Mouse (Mus musculus) C2C12 (cell line): ENCODE data around the gene Iars2. TPM values are rescaled to one million over a fixed set of nuclear protein-coding genes. Genes with fewer than 3 reads are reported as not detected.

Experiments
- H3K27me3 ChIP-seq: one replicate; pipeline ENCODE4 v1.6.1; 2011; ENCODE audit not compliant: control insufficient read depth, insufficient read depth, insufficient read length
- H3K36me3 ChIP-seq: one replicate; pipeline ENCODE4 v1.6.1; 2011; ENCODE audit not compliant: control insufficient read depth, insufficient read depth
- H3K4me3 ChIP-seq: one replicate; pipeline ENCODE4 v1.5.1; 2011; ENCODE audit warnings: mild to moderate bottlenecking, control low read depth; ENCODE audit not compliant: poor library complexity, insufficient read depth, severe bottlenecking
- H3K79me2 ChIP-seq: one replicate; pipeline ENCODE4 v1.6.1; 2011; ENCODE audit not compliant: control insufficient read depth, insufficient read depth
- H3K79me3 ChIP-seq: one replicate; pipeline ENCODE4 v1.6.1; 2011; ENCODE audit warnings: low read depth, control low read depth
- H3ac ChIP-seq: one replicate; pipeline ENCODE3; 2011; ENCODE audit warnings: low read depth; ENCODE audit not compliant: control insufficient read depth, insufficient read length
- CEBPB ChIP-seq: IDR thresholded peaks from one replicate; pipeline ENCODE4 v1.6.1; 2011; ENCODE audit warnings: low read depth, mild to moderate bottlenecking, control low read depth, moderate library complexity
- CTCF ChIP-seq: IDR thresholded peaks from one replicate; pipeline ENCODE4 v1.5.1; 2011; ENCODE audit not compliant: control insufficient read depth, insufficient read depth, insufficient read length
- FOSL1 ChIP-seq: IDR thresholded peaks from one replicate; pipeline ENCODE4 v1.8.0; 2011; ENCODE audit warnings: mild to moderate bottlenecking, low read length; ENCODE audit not compliant: poor library complexity, insufficient read depth, severe bottlenecking
- MAX ChIP-seq: IDR thresholded peaks from one replicate; pipeline ENCODE4 v1.6.1; 2011; ENCODE audit warnings: mild to moderate bottlenecking, control low read depth
- MYOD1 ChIP-seq: IDR thresholded peaks from one replicate; pipeline ENCODE4 v1.6.1; 2011; ENCODE audit warnings: low read depth; ENCODE audit not compliant: control insufficient read depth, insufficient read length
- MYOG ChIP-seq: IDR thresholded peaks from one replicate; pipeline ENCODE4 v1.6.1; 2011; ENCODE audit not compliant: control insufficient read depth, insufficient read length; ENCODE audit errors: extremely low read depth
- USF1 ChIP-seq: IDR thresholded peaks from one replicate; pipeline ENCODE4 v1.6.1; 2011; ENCODE audit warnings: low read depth, mild to moderate bottlenecking, control low read depth, moderate library complexity
- polyA plus RNA-seq: library from polyadenylated mRNA; unstranded; fragments of >200 nt; fragmentation: generic; extraction: Trizol; gene quantifications from one replicate; pipeline ENCODE4 v1.2.1, GENCODE M21; 2012; ENCODE audit warnings: missing spikeins

The Iars2 gene
- polyA plus RNA-seq, 1 experiment: 18.4 TPM

DNA sequence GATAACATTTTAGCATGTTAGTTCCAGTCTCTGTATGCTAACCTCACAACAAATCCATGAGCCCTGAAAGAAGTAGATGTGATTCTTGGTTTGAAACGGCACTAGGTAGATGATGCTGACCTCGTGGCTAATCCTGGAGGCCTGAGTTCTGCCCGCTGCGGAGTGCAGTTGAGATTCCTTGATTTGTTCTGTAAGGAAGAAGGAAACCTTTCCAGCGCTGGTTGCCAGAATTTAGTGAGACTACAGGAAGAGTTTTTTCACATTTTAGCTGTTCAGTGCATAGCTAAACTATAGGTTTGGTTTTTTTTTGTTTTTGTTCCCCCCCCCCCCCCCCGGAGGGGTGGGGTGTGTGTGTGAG, 35.0 kb upstream of the Iars2 start:
- peaks cover 45% of the 10 kb centered on the region for H3K79me3 ChIP-seq
- H3K36me3 ChIP-seq: peaks cover 2% of the 10 kb centered on the region
- no peaks in the 10 kb centered on the region for H3K27me3 ChIP-seq
- H3ac ChIP-seq: peak overlapping the region; percentile 35
- H3K79me2 ChIP-seq: peaks cover 57% of the 10 kb centered on the region
- H3K4me3 ChIP-seq: peak overlapping the region; percentile 93
- TF ChIP-seq MAX (no peak), MYOD1 (no peak), CTCF (no peak), MYOG (no peak), USF1 (no peak), CEBPB (no peak), FOSL1 (no peak)

DNA sequence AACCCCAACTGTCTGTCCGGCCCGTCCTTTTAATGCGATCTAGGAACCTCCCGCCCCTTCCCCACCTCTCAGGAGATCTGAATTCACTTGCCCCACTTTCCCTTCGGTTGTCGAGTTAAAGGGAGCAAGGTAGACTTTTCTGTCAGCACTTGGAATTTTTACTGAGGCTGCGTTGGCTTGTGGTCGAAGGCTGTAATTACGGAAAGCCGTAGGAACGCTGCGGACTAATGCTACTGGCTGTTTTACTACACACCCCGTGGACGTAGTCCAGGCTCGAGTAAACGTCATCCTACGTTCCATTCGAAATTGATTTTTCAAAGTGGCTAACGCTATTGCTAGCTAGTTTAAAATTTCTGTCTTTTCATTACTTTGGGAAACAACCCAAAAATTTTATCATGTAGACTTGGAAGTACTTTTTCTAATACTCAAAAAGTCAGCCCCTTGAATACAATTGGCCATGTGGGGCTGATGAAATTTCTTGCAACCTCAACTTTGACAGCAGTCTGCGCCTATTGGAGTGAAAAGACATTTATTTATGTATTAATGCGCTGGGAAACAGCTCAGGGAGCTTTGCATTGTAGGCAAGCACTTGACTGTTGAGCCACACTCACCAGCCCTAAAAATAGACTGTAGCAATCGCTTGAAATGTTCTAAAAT, 34.5 kb upstream of the Iars2 start:
- Histone ChIP-seq H3ac (peak overlapping the region; percentile 90), H3K79me2 (peaks cover 56% of the 10 kb centered on the region), H3K79me3 (peaks cover 45% of the 10 kb centered on the region), H3K27me3 (no peaks in the 10 kb centered on the region), H3K4me3 (peak overlapping the region; percentile 93), H3K36me3 (peaks cover 2% of the 10 kb centered on the region)
- TF ChIP-seq CTCF (no peak), CEBPB (peak; percentile 65), MYOD1 (no peak), USF1 (no peak)

DNA sequence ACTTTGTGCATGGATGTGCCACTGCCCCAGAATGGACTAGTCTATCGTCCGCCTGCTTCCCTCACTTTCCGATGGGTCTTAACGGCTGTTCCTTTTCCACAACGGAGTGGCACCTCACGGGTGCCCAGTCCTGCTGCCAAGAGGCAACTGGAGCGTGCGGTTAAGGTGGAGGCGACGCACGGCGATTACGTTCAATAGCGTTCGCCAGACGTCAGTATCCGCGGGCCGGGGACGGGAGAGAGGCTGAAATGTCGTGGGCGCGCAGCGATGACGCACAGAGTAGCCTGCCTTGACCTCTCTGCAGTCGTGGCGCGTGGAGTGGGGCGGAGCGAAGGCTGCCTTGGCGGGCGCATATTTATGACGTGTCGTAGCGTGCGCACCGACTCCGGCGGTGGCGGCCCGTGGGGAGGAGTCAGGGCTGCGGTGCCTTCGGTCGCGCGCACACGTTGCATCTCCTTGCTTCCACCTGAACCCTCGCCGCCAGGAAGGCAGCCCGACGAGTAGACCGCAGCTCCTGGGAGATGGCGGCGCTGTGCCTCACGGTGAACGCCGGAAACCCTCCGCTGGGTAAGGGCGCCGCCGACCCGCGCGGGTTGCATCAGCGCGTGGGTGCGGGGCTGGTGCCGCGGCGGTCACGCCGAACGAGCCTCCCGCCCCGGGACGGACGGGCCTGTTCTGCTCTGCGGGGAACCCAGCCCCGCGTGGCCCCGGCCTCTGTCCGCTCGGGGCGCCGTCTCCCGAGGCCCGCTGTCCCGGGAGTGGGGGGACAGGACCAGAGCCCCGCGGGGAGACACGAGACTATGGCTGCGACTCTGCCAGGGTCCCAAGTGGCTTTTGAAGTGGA, 33.7 kb upstream of the Iars2 start, which contains the start of gene Eprs:
Gene Eprs, plus strand, starts transcription at position 368 of the 844 bp plus-strand sequence.
- H3K36me3 ChIP-seq: peaks cover 6% of the 10 kb centered on the region
- peaks cover 49% of the 10 kb centered on the region for H3K79me2 ChIP-seq
- TF ChIP-seq MAX (peak; percentile 85), USF1 (no peak)
- H3K79me3 ChIP-seq: peaks cover 42% of the 10 kb centered on the region
- H3ac ChIP-seq: peak within 1 kb of the TSS; percentile 90
- H3K4me3 ChIP-seq: peak within 1 kb of the TSS; percentile 93
- H3K27me3 ChIP-seq: no peaks in the 10 kb centered on the region

DNA sequence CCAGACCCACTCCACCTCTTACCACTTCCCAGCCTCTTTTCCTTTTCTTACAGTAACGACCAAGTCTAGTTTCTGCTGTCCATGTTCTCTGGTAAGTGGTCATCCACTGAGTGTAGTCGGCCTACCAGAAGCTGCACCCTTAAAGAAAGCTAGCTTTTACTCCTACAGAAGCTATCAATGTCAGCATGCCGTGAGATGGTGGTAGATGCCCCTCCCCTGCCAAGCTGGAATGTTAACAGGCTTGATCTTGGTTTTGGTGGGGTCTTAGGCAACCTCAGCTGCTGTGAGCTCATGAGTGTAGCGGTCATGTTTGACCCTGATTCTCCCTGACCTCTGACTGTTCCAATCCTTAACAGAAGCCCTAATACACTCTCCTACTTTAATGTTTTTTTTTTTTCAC, 29.0 kb upstream of the Iars2 start:
- no peak for TF ChIP-seq FOSL1
- TF ChIP-seq CTCF: no peak
- TF ChIP-seq MYOG: no peak
- no peak for TF ChIP-seq CEBPB
- no peak for TF ChIP-seq USF1
- TF ChIP-seq MYOD1: no peak
- TF ChIP-seq MAX: no peak
- H3K79me2 ChIP-seq: peaks cover 2% of the 10 kb centered on the region
- no peak overlapping the region for H3K4me3 ChIP-seq
- peaks cover 14% of the 10 kb centered on the region for H3K36me3 ChIP-seq
- peaks cover under 1% of the 10 kb centered on the region for H3K79me3 ChIP-seq
- H3ac ChIP-seq: no peak overlapping the region
- H3K27me3 ChIP-seq: no peaks in the 10 kb centered on the region

- Histone ChIP-seq H3K79me2 (no peaks in the 10 kb centered on the region), H3K36me3 (peaks cover 21% of the 10 kb centered on the region), H3K4me3 (no peak overlapping the region), H3K79me3 (no peaks in the 10 kb centered on the region), H3ac (no peak overlapping the region), H3K27me3 (no peaks in the 10 kb centered on the region)
- TF ChIP-seq MAX: no peak
- no peak for TF ChIP-seq MYOD1
- TF ChIP-seq FOSL1: no peak
- TF ChIP-seq MYOG: no peak
- TF ChIP-seq USF1: no peak
- no peak for TF ChIP-seq CTCF
- TF ChIP-seq CEBPB: no peak
Observed at GRCm38 (mm10) chr1:185356246-185356645, 27.1 kb upstream of the Iars2 start.

DNA sequence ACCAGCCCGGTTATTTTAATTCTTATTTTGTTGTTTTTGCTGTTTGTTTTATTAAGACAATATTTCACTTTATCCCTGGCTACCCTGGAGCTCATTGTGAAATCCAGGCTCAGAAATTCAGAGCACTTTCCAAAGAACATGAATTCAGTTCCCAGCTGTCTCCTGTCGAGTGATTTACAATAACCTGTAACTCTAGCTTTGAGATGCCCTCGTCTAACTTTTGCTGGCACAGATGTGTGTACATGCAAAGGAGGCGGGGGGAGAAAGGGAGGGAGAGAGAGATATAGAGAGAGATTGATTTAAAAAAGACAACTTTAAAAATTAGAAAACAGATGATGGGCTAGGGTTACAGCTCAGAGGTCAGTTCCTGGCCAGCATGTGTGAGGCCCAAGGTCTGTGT, 25.5 kb upstream of the Iars2 start:
- no peaks in the 10 kb centered on the region for H3K27me3 ChIP-seq
- no peak for TF ChIP-seq MAX
- TF ChIP-seq FOSL1: no peak
- TF ChIP-seq MYOD1: no peak
- no peak for TF ChIP-seq CEBPB
- no peak for TF ChIP-seq CTCF
- TF ChIP-seq MYOG: no peak
- H3K36me3 ChIP-seq: peaks cover 28% of the 10 kb centered on the region
- no peak overlapping the region for H3K4me3 ChIP-seq
- no peaks in the 10 kb centered on the region for H3K79me2 ChIP-seq
- H3ac ChIP-seq: no peak overlapping the region
- H3K79me3 ChIP-seq: no peaks in the 10 kb centered on the region
